13 mouse cellular contexts compared by ENCODE assay signal in the genomic region with DNA sequence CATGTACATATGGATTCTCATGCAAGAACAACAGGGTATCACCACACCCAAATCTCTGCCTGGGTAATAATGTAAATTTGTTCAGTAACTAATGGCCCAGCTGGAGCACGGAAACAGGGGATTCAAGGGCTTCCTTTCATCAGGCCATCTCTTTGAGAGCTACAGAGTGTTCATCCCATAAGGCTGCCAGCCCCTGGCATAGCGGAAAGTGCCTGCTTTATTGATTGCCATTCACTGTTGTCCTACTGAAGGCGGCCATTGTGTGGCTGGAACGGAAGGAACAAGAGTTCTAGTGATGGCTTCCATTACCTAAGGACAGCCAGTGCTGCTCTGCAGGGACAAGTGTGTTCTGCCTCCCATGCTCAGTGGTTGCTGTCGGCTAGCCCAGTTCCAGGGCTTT.
DNase-seq lines count a peak whose midpoint lies in the region; ATAC-seq lines count a peak whose summit lies in the region.
"Had no signal": no experiment of that assay in that cellular context is flagged by ENCODE, and none has a peak within 500 bp of the region (broad histone marks: within the 10 kb centered on the region; RNA-seq: fewer than 3 reads in every experiment).

No protein-coding gene starts in this region.

- no peaks in the 10 kb centered on the region for H3K36me3 ChIP-seq in kidney, embryonic 14.5 days (ENCODE audit: control insufficient read depth, insufficient read depth, low read length)
- H3K36me3 ChIP-seq: G1E; liver, embryonic 15.5 days; stomach, embryonic 15.5 days had no signal

- no peaks in the 10 kb centered on the region for H3K9me3 ChIP-seq in kidney, embryonic 14.5 days (ENCODE audit: control insufficient read depth, low read length)
- H3K9me3 ChIP-seq: embryonic facial prominence, embryonic 12.5 days; liver, embryonic 15.5 days; stomach, embryonic 15.5 days had no signal

- DNase-seq in cerebellum, adult 9-10 months, result peak; percentile 17
- no peak for DNase-seq in cerebellum, postnatal 14 days
- DNase-seq in layer of hippocampus, postnatal 36 days, result peak; percentile 62 to 72
- DNase-seq in right cerebral cortex, adult 2 months (ENCODE audit: low spot score in 2 of 2), result peak; percentile 35 to 63
- no peak for DNase-seq in embryo, embryonic 11 days
- no peak for DNase-seq in gastrocnemius, postnatal 14 days
- DNase-seq: kidney, postnatal 36 days had no signal

- no peak overlapping the region for H3K27ac ChIP-seq in kidney, embryonic 14.5 days (ENCODE audit: low read depth, low read length)
- H3K27ac ChIP-seq: embryonic facial prominence, embryonic 12.5 days; liver, embryonic 15.5 days; stomach, embryonic 15.5 days had no signal

- no peaks in the 10 kb centered on the region for H3K27me3 ChIP-seq in kidney, embryonic 14.5 days (ENCODE audit: control insufficient read depth, insufficient read depth, low read length)
- H3K27me3 ChIP-seq: embryonic facial prominence, embryonic 12.5 days; liver, embryonic 15.5 days; stomach, embryonic 15.5 days had no signal

- H3K9ac ChIP-seq in kidney, embryonic 14.5 days (ENCODE audit: low read depth, low read length), result no peak overlapping the region
- H3K9ac ChIP-seq: embryonic facial prominence, embryonic 12.5 days; liver, embryonic 15.5 days; stomach, embryonic 15.5 days had no signal

- ATAC-seq in frontal cortex, adult (ENCODE audit: low TSS enrichment), result peak; percentile 82
- no peak for ATAC-seq in kidney, embryonic 14.5 days (ENCODE audit: low FRiP score, low TSS enrichment)

- no peaks in the 10 kb centered on the region for H3K4me1 ChIP-seq in kidney, embryonic 14.5 days (ENCODE audit: control insufficient read depth, insufficient read depth, low read length)
- H3K4me1 ChIP-seq: liver, embryonic 15.5 days; stomach, embryonic 15.5 days had no signal

- H3K4me3 ChIP-seq in kidney, embryonic 14.5 days (ENCODE audit: low read length), result no peak overlapping the region
- H3K4me3 ChIP-seq: embryonic facial prominence, embryonic 12.5 days; liver, embryonic 15.5 days; stomach, embryonic 15.5 days had no signal

- WGBS in kidney, embryonic 14.5 days, result 85% methylated on average over 5 of the region's 5 CpGs

- no peak overlapping the region for H3K4me2 ChIP-seq in kidney, embryonic 14.5 days (replicated peaks; ENCODE audit: low read depth, low read length)
- H3K4me2 ChIP-seq: embryonic facial prominence, embryonic 12.5 days; liver, embryonic 15.5 days; stomach, embryonic 15.5 days had no signal

- intact Hi-C loops in gastrocnemius, postnatal 14 days (cut with DNase I; ENCODE audit: low total_unique reads), result no loop called here

Comparison
In these comparisons a context has a peak if more than half of its experiments do, and no peak if none do; other contexts are left out.
1. DNase-seq: peak in cerebellum, adult 9-10 months (single experiment), layer of hippocampus, postnatal 36 days (2 of 2) and right cerebral cortex, adult 2 months (2 of 2); none in cerebellum, postnatal 14 days (0 of 2), embryo, embryonic 11 days (single experiment) and gastrocnemius, postnatal 14 days (single experiment).